Mouse (Mus musculus): Measurements from ENCODE around the gene Lrrfip2. TPM values are rescaled to one million over a fixed set of nuclear protein-coding genes. Genes with fewer than 3 reads are reported as not detected.

The Lrrfip2 gene
- polyA plus RNA-seq, 1 experiment from 2014 or later: 34.5 TPM

GRCm38 (mm10) chr9:111221580-111221979 is 104.2 kb downstream of the Lrrfip2 start:
- Histone ChIP-seq H3K9ac (replicated peaks; ENCODE audit: low read depth, low read length) (no peak overlapping the region), H3K4me1 (ENCODE audit: control insufficient read depth, insufficient read depth, low read length) (no peaks in the 10 kb centered on the region), H3K9me3 (ENCODE audit: control insufficient read depth, low read depth, low read length) (no peaks in the 10 kb centered on the region), H3K4me3 (ENCODE audit: low read depth, low read length) (no peak overlapping the region), H3K27me3 (ENCODE audit: control insufficient read depth, insufficient read depth, low read length) (no peaks in the 10 kb centered on the region), H3K4me2 (replicated peaks; ENCODE audit: low read depth, low read length) (no peak overlapping the region), H3K27ac (ENCODE audit: low read length) (no peak overlapping the region), H3K36me3 (ENCODE audit: control insufficient read depth, insufficient read depth, low read length) (peaks cover 15% of the 10 kb centered on the region; the same call in 1 of the 2 replicates)
- no peak for ATAC-seq (ENCODE audit: insufficient number of reproducible peaks, insufficient read depth, low FRiP score, low read depth)
- WGBS: 90% methylated on average over 1 of the region's 1 CpGs

- Histone ChIP-seq H3K9ac (replicated peaks; ENCODE audit: low read depth, low read length) (no peak overlapping the region), H3K4me2 (replicated peaks; ENCODE audit: low read depth, low read length) (no peak overlapping the region), H3K4me1 (ENCODE audit: control insufficient read depth, insufficient read depth, low read length) (no peaks in the 10 kb centered on the region), H3K4me3 (ENCODE audit: low read depth, low read length) (no peak overlapping the region), H3K36me3 (ENCODE audit: control insufficient read depth, insufficient read depth, low read length) (peaks cover 26% of the 10 kb centered on the region), H3K27me3 (ENCODE audit: control insufficient read depth, insufficient read depth, low read length) (no peaks in the 10 kb centered on the region), H3K27ac (ENCODE audit: low read length) (no peak overlapping the region), H3K9me3 (ENCODE audit: control insufficient read depth, low read depth, low read length) (no peaks in the 10 kb centered on the region)
- no peak for ATAC-seq (ENCODE audit: insufficient number of reproducible peaks, insufficient read depth, low FRiP score, low read depth)
- 93% methylated on average over 5 of the region's 5 CpGs for WGBS
Measured at GRCm38 (mm10) chr9:111223406-111223805, 106.0 kb downstream of the Lrrfip2 start.

GRCm38 (mm10) chr9:111228446-111228845 is 111.1 kb downstream of the Lrrfip2 start:
- ATAC-seq (ENCODE audit: insufficient number of reproducible peaks, insufficient read depth, low FRiP score, low read depth): no peak
- no peaks in the 10 kb centered on the region for H3K9me3 ChIP-seq (ENCODE audit: control insufficient read depth, low read depth, low read length)
- 82% methylated on average over 5 of the region's 5 CpGs for WGBS
- peaks cover 41% of the 10 kb centered on the region for H3K36me3 ChIP-seq (ENCODE audit: control insufficient read depth, insufficient read depth, low read length)
- no peaks in the 10 kb centered on the region for H3K27me3 ChIP-seq (ENCODE audit: control insufficient read depth, insufficient read depth, low read length)
- no peak overlapping the region for H3K9ac ChIP-seq (replicated peaks; ENCODE audit: low read depth, low read length)
- H3K27ac ChIP-seq (ENCODE audit: low read length): no peak overlapping the region
- no peak overlapping the region for H3K4me3 ChIP-seq (ENCODE audit: low read depth, low read length)
- H3K4me2 ChIP-seq (replicated peaks; ENCODE audit: low read depth, low read length): no peak overlapping the region
- H3K4me1 ChIP-seq (ENCODE audit: control insufficient read depth, insufficient read depth, low read length): no peaks in the 10 kb centered on the region

GRCm38 (mm10) chr9:111234701-111235100 is 117.3 kb downstream of the Lrrfip2 start:
- Histone ChIP-seq H3K27ac (ENCODE audit: low read length) (no peak overlapping the region), H3K9me3 (ENCODE audit: control insufficient read depth, low read depth, low read length) (no peaks in the 10 kb centered on the region), H3K4me2 (replicated peaks; ENCODE audit: low read depth, low read length) (no peak overlapping the region), H3K4me3 (ENCODE audit: low read depth, low read length) (no peak overlapping the region), H3K27me3 (ENCODE audit: control insufficient read depth, insufficient read depth, low read length) (no peaks in the 10 kb centered on the region), H3K4me1 (ENCODE audit: control insufficient read depth, insufficient read depth, low read length) (no peaks in the 10 kb centered on the region), H3K36me3 (ENCODE audit: control insufficient read depth, insufficient read depth, low read length) (peaks cover 46% of the 10 kb centered on the region), H3K9ac (replicated peaks; ENCODE audit: low read depth, low read length) (no peak overlapping the region)
- 89% methylated on average over 9 of the region's 9 CpGs for WGBS
- ATAC-seq (ENCODE audit: insufficient number of reproducible peaks, insufficient read depth, low FRiP score, low read depth): no peak

- H3K4me2 ChIP-seq (replicated peaks; ENCODE audit: low read depth, low read length): no peak overlapping the region
- ATAC-seq (ENCODE audit: insufficient number of reproducible peaks, insufficient read depth, low FRiP score, low read depth): no peak
- no peaks in the 10 kb centered on the region for H3K27me3 ChIP-seq (ENCODE audit: control insufficient read depth, insufficient read depth, low read length)
- H3K36me3 ChIP-seq (ENCODE audit: control insufficient read depth, insufficient read depth, low read length): peaks cover 53% of the 10 kb centered on the region
- no peaks in the 10 kb centered on the region for H3K9me3 ChIP-seq (ENCODE audit: control insufficient read depth, low read depth, low read length)
- no peak overlapping the region for H3K27ac ChIP-seq (ENCODE audit: low read length)
- no peak overlapping the region for H3K9ac ChIP-seq (replicated peaks; ENCODE audit: low read depth, low read length)
- no peak overlapping the region for H3K4me3 ChIP-seq (ENCODE audit: low read depth, low read length)
- no peaks in the 10 kb centered on the region for H3K4me1 ChIP-seq (ENCODE audit: control insufficient read depth, insufficient read depth, low read length)
Measured at GRCm38 (mm10) chr9:111237726-111238125, 120.3 kb downstream of the Lrrfip2 start.

GRCm38 (mm10) chr9:111239821-111240220 is 122.4 kb downstream of the Lrrfip2 start:
- no peaks in the 10 kb centered on the region for H3K27me3 ChIP-seq (ENCODE audit: control insufficient read depth, insufficient read depth, low read length)
- no peak overlapping the region for H3K9ac ChIP-seq (replicated peaks; ENCODE audit: low read depth, low read length)
- no peak overlapping the region for H3K4me3 ChIP-seq (ENCODE audit: low read depth, low read length)
- H3K4me1 ChIP-seq (ENCODE audit: control insufficient read depth, insufficient read depth, low read length): no peaks in the 10 kb centered on the region
- no peak overlapping the region for H3K27ac ChIP-seq (ENCODE audit: low read length)
- no peaks in the 10 kb centered on the region for H3K9me3 ChIP-seq (ENCODE audit: control insufficient read depth, low read depth, low read length)
- ATAC-seq (ENCODE audit: insufficient number of reproducible peaks, insufficient read depth, low FRiP score, low read depth): no peak
- peaks cover 44% of the 10 kb centered on the region for H3K36me3 ChIP-seq (ENCODE audit: control insufficient read depth, insufficient read depth, low read length)
- H3K4me2 ChIP-seq (replicated peaks; ENCODE audit: low read depth, low read length): no peak overlapping the region
- WGBS: 88% methylated on average over 4 of the region's 4 CpGs

GRCm38 (mm10) chr9:111243384-111243783 is 126.0 kb downstream of the Lrrfip2 start:
- no peak for ATAC-seq (ENCODE audit: insufficient number of reproducible peaks, insufficient read depth, low FRiP score, low read depth)
- Histone ChIP-seq H3K36me3 (ENCODE audit: control insufficient read depth, insufficient read depth, low read length) (peaks cover 43% of the 10 kb centered on the region), H3K27ac (ENCODE audit: low read length) (no peak overlapping the region)

GRCm38 (mm10) chr9:111245546-111245945 is 128.2 kb downstream of the Lrrfip2 start:
- no peaks in the 10 kb centered on the region for H3K4me1 ChIP-seq (ENCODE audit: control insufficient read depth, insufficient read depth, low read length)
- no peak overlapping the region for H3K9ac ChIP-seq (replicated peaks; ENCODE audit: low read depth, low read length)
- no peaks in the 10 kb centered on the region for H3K27me3 ChIP-seq (ENCODE audit: control insufficient read depth, insufficient read depth, low read length)
- peaks cover 44% of the 10 kb centered on the region for H3K36me3 ChIP-seq (ENCODE audit: control insufficient read depth, insufficient read depth, low read length)
- 79% methylated on average over 6 of the region's 6 CpGs for WGBS
- no peak for ATAC-seq (ENCODE audit: insufficient number of reproducible peaks, insufficient read depth, low FRiP score, low read depth)
- no peak overlapping the region for H3K4me2 ChIP-seq (replicated peaks; ENCODE audit: low read depth, low read length)
- no peak overlapping the region for H3K27ac ChIP-seq (ENCODE audit: low read length)
- no peaks in the 10 kb centered on the region for H3K9me3 ChIP-seq (ENCODE audit: control insufficient read depth, low read depth, low read length)
- H3K4me3 ChIP-seq (ENCODE audit: low read depth, low read length): no peak overlapping the region

More at GRCm38 (mm10) chr9:111243384-111243783, 126.0 kb downstream of the Lrrfip2 start:
- 81% methylated on average over 6 of the region's 6 CpGs for WGBS
- no peak overlapping the region for H3K4me2 ChIP-seq (replicated peaks; ENCODE audit: low read depth, low read length)
- H3K9ac ChIP-seq (replicated peaks; ENCODE audit: low read depth, low read length): no peak overlapping the region
- no peaks in the 10 kb centered on the region for H3K4me1 ChIP-seq (ENCODE audit: control insufficient read depth, insufficient read depth, low read length)
- no peak overlapping the region for H3K4me3 ChIP-seq (ENCODE audit: low read depth, low read length)
- no peaks in the 10 kb centered on the region for H3K9me3 ChIP-seq (ENCODE audit: control insufficient read depth, low read depth, low read length)
- no peaks in the 10 kb centered on the region for H3K27me3 ChIP-seq (ENCODE audit: control insufficient read depth, insufficient read depth, low read length)

GRCm38 (mm10) chr9:111247682-111248246 is 130.4 kb downstream of the Lrrfip2 start:
- Histone ChIP-seq H3K4me3 (ENCODE audit: low read depth, low read length) (no peak overlapping the region), H3K9ac (replicated peaks; ENCODE audit: low read depth, low read length) (no peak overlapping the region), H3K4me2 (replicated peaks; ENCODE audit: low read depth, low read length) (no peak overlapping the region), H3K36me3 (ENCODE audit: control insufficient read depth, insufficient read depth, low read length) (peaks cover 52% of the 10 kb centered on the region), H3K27ac (ENCODE audit: low read length) (no peak overlapping the region), H3K9me3 (ENCODE audit: control insufficient read depth, low read depth, low read length) (no peaks in the 10 kb centered on the region), H3K27me3 (ENCODE audit: control insufficient read depth, insufficient read depth, low read length) (no peaks in the 10 kb centered on the region), H3K4me1 (ENCODE audit: control insufficient read depth, insufficient read depth, low read length) (no peaks in the 10 kb centered on the region)
- ATAC-seq (ENCODE audit: insufficient number of reproducible peaks, insufficient read depth, low FRiP score, low read depth): no peak
- 83% methylated on average over 3 of the region's 3 CpGs for whole genome bisulfite sequencing

Data from stomach, embryonic 14.5 days (tissue).